Mouse (Mus musculus): ENCODE results near the gene Gm20683.
"Not testable (repeated sequence)": the region's sequence is repeated elsewhere in the genome, so short reads cannot be mapped to it uniquely, and the experiment has no call there.

The Gm20683 gene

GRCm38 (mm10) chr17:25873405-25874147, 32.0 kb upstream of the Gm20683 start:
- DNase-seq = peak; percentile 39

GRCm38 (mm10) chr17:25872676-25873075, 31.1 kb upstream of the Gm20683 start:
- DNase-seq = peak; percentile 33

- not testable (repeated sequence) for DNase-seq
Observed at GRCm38 (mm10) chr17:25871566-25871965, 30.0 kb upstream of the Gm20683 start.

GRCm38 (mm10) chr17:25869954-25870353, 28.4 kb upstream of the Gm20683 start:
- no peak for DNase-seq

- peak; percentile 48 for DNase-seq
Observed at GRCm38 (mm10) chr17:25869498-25869897, 27.9 kb upstream of the Gm20683 start.

- peak; percentile 85 for DNase-seq
Observed at GRCm38 (mm10) chr17:25868601-25869191, 27.1 kb upstream of the Gm20683 start, which contains the start of gene Mcrip2. Mcrip2 (minus strand) TSS chr17:25868764.

GRCm38 (mm10) chr17:25867836-25868600, 26.5 kb upstream of the Gm20683 start:
- peak; percentile 71 for DNase-seq

- DNase-seq = no peak
Observed at GRCm38 (mm10) chr17:25867509-25867835, 25.9 kb upstream of the Gm20683 start.

- DNase-seq = peak; percentile 29
Observed at GRCm38 (mm10) chr17:25866172-25866571, 24.6 kb upstream of the Gm20683 start.

- no peak for DNase-seq
Observed at GRCm38 (mm10) chr17:25865288-25865687, 23.7 kb upstream of the Gm20683 start.

GRCm38 (mm10) chr17:25864311-25864710, 22.7 kb upstream of the Gm20683 start:
- no peak for DNase-seq

- DNase-seq = no peak
Observed at GRCm38 (mm10) chr17:25863681-25864080, 22.1 kb upstream of the Gm20683 start.

- DNase-seq = no peak
Observed at GRCm38 (mm10) chr17:25861704-25862612, 20.4 kb upstream of the Gm20683 start.

- peak; percentile 89 for DNase-seq
Observed at GRCm38 (mm10) chr17:25860832-25861703, 19.5 kb upstream of the Gm20683 start, which contains the start of gene Wdr90. Wdr90 (minus strand) TSS chr17:25861501.

GRCm38 (mm10) chr17:25860229-25860628, 18.7 kb upstream of the Gm20683 start:
- DNase-seq = no peak

- DNase-seq = peak; percentile 93
Observed at GRCm38 (mm10) chr17:25844396-25844901, 2.9 kb upstream of the Gm20683 start, which contains the start of gene Rhot2. Rhot2 (minus strand) TSS chr17:25844851.

- peak; percentile 65 for DNase-seq
Observed at GRCm38 (mm10) chr17:25843636-25844395, 2.3 kb upstream of the Gm20683 start.

GRCm38 (mm10) chr17:25843122-25843521, 1.6 kb upstream of the Gm20683 start:
- no peak for DNase-seq

- DNase-seq = no peak
Observed at GRCm38 (mm10) chr17:25842509-25842908, 946 bp upstream of the Gm20683 start.

- DNase-seq = no peak
Observed at GRCm38 (mm10) chr17:25840519-25840918, 1.0 kb downstream of the Gm20683 start.
